Mouse (Mus musculus): ENCODE data around the gene Bsn. TPM values are rescaled to one million over a fixed set of nuclear protein-coding genes. Genes with fewer than 3 reads are reported as not detected.

Bsn gene
- total RNA-seq, 2 experiments from 2014 or later: 216 to 234 TPM

DNA sequence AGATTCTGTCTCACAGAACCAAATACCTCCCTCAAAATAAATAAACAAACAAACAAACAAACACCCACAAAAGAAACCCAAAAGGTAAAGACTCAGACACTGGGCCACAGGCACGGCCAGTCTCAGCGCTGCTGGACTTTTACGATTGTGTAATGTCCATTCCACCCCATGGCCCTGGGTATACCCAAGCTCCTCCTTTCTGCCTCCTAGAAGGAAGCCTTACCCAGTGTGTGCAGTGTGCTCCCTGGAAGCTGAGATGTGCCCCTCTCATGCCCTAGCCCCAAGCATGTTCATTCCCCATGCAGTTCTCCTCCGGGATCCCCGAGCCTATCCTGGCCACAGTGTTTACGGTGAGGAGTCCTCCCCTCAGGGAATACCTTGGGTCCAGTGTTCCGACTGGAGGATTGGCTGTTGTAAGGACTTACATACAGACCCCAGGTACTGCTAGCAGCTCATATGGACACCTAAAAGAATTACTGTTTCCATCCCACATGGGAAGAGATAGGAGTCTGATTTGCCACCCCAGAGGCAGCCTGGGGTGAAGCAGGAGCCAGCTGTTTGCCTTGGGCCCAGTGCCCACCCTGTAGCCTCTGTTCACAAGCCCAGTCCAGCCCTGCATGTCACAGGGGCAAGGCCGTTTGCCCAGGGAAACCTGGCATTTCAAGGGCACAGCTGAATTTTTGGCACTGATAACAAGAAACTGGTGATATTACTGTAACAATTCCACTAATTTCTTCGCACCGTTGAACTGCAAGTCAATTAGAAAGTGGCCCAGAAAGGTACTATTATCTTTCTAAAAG lies 68.8 kb downstream of the Bsn start:
- no peak for DNase-seq

DNA sequence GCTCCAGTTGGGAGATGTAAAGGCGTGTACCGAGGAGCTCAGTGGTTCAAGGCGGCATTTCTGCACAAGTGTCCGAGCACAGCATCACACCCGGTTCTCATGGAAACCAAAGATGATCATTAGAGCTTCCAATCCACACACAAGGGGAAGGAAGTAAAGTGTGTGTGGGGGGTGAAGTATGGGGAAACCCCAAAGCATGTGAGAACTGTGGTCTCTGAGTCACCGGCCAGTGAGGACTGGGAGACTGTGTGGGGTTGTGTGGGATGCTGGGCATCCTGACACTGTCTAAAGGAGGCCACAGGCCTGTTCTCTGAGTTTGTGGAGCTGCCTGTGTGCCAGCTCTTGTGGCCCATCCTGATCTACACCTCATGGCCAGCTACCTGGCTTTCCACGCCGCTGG lies 69.5 kb downstream of the Bsn start:
- no peak for DNase-seq

DNA sequence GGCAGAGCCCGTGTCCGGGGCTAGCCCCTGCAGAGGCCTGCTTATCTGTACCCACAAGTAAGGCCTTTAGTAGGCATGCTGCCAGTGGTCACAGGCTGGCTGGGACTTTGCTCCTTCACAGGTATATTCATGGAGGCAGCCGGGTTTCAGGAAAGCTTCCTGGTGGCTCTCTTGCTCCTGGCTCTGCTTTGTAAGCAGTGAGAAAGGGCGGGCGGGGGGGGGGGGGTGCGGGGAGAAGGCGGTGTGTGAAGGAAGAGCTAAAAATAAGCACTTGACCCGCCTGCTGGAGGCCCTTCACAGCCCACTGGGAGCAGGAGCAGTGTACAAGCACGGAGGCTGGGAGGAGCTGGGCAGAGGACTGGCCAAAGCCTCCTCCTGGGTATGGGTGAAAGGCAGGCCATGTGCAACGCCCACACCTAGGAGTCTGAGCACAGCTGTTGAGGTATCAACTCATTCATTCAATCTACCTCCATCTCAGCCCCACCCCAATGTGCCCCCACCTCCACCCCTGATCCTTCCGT lies 70.2 kb downstream of the Bsn start:
- no peak for DNase-seq

DNA sequence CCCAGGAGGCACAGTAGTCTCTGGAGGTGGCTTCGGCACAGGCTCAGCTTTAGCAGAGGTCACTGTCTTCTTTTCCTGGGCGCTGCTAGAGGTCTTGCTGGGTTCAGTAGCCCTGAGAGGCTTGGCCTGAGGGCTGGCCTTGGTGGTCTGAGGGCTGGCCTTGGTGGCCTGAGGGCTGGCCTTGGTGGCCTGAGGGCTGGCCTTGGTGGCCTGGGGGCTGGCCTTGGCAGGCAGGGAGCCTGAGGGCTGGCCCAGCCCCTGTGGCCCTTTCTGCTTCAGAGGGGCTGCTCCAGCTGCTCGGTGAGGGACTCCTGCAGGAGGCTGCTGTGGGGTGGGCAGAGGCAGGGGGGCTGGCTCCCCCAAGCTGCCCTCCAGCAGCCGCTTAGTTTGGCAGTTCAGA lies 73.0 kb downstream of the Bsn start:
- DNase-seq: no peak

DNA sequence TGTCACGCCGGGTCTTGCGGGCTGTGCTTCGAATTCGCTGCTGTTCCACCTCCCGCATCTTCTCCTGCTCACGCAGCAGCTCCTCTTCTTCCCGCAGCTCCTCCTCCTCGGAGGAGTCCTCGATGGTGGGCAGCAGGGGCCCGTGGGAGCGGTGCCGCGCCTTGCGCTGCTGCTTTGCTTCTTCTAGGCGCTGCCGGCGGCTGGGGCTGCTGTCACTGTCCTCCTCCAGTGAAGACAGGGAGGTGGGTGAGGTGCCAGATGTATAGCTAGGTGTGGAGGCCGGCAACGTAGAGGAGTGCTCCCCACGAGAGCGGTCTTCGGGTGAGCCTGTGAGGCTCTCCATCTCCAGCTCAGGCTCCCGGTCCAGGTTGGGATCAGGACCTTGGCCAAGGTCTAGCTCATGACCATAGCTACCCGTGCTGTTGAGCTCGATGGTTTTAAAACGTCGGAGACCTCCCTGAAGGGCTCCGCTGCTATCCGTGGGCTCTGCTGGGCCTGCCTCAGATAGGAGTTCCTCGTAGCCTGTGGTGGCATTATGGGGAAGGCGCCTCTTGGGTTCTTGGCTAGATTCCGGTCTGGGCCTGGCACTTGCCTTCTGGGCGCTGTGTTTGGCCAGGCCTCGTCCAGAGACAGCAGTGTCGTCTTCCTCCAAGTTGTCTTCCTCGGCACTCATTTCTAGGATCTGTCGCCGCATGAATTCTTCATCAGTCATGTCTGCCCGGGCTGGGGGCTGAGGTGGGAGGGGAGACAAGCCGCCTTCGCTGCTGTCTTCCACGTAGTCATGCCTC lies 74.7 kb downstream of the Bsn start:
- DNase-seq: no peak

DNA sequence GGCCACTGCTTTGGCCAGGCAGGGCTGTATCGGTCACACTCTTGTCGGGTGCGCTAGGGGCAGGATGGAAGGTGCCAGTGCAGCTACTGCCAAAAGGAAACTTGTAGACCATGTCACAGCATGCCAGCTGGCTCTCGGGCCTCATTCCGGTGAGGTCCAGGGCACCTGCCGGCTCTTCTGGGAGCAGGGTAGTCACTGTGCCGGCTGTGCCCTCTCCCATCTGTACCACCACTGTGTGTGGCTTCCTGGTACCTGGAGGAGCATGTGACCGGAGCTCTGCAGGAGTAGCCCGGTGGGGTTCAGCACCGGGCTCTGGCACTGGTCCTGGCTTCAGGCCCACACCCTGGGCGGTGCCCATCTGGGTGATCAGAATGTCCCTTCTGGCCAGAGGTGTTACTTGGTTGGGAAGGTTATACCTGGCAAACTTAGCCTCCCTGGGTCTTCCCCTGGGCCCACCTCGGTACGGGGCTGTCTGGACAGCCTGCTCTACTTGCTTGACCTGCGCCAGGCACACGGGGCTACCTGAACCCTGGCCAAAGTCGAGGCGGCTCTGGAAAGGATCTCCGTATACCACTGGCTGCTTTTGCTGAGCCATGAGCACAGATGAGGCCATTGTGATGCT lies 77.4 kb downstream of the Bsn start:
- no peak for DNase-seq

DNA sequence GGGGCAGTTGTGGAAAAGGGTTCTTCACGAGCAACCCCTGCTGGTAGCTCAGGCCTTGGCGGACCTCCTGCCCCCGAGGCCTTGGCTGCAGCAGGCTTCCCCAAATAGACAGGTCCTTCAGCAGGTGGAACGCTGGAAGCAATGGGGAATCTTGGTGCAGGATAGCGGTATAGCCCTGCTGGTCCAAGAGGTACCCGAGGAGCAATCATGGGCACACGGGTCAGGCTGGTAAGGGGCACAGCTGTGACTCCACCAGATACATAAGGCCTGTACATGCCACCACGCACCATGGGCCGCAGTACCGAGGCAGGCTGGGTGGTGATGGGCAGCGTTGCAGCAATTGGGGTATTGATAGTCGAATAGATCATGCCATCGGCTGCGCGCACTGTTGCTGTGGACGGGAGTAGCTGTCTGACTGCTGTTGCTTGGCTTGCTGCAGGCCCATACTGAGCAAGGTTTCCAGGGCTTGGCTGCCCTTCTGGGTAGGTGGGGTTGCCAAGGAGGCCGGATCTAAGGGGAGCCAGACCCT lies 78.5 kb downstream of the Bsn start:
- DNase-seq: no peak

DNA sequence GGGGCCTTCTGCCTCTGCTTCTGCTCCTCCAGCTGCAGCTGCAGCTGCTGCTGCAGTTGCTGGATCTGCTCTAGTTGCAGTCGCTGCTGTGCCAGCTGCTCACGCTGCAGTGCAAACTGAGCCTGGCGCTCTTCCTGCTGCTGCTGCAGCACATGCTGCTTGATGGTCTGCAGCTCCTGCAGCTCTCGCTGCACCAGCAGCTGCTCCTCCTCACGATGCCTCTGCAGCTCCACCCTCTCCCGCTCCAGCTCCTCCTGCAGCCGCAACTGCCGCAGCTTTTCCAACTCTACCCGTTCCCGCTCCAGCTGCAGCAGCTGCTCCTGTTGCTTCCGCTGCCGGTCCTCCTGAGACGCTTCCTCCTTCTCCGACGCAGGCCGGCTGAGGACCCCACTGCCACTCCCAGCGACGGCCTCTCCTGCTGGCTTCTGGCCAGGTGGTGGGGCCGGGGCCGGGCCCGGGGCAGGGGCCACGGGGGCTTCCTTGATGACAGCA lies 79.0 kb downstream of the Bsn start:
- no peak for DNase-seq

DNA sequence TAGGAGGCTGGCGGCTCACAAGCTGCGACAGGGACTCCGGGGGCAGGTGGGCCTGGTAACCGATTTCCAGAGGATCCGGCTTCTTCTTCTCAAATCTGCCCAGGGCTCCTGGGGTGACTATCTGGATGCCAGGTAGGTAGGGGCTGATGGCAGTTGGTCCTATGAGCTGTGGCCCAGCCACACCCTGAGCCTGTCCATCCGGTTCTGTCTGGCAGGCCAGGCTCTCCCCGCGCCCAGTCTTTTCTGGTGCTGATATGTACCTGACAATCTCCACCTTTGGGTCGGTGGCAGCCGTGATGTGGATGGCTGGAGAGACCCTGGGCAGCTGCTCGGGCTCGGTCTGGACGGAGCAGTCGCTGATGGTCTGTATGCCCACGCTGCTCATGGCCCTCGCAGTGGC lies 80.0 kb downstream of the Bsn start:
- no peak for DNase-seq

DNA sequence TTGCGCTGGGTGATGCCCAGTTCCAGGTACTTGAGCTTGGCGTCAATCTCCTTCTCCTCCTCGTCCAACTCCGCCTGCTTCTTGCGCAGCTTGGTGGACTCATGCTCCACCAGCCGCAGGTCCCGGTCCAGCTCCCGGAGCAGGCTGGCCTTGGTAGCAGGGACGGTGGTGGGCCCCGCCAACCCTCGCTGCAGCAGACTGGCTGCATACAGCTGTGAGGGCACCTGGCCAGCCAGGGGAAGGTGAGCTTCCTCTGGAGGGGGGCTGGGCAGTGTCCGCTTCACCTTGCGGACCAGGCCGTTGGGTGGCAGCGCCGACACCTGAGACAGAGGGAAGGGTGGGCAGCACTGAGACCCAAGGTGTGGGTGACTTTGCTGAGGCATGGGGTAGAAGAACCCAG lies 82.3 kb downstream of the Bsn start:
- no peak for DNase-seq

DNA sequence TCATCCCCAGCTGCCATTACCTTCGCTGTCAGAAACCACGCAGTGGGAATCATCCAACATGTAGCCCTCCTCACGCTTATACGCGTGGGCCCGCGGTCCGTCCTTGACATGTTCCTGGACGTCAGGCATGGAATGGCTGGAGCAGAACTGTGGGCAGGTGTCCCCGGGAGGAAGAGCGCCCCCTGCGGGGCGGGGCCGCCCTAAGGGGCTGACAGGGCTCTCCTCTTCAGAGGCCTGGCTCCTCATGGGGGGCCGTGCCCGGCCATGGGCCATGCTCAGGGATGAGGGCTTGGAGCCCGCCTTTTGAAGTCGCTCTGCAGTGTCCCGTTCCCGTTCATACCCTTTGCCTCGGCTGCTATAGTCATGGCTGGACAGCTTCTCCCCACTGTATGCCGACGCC lies 84.1 kb downstream of the Bsn start:
- DNase-seq: no peak

DNA sequence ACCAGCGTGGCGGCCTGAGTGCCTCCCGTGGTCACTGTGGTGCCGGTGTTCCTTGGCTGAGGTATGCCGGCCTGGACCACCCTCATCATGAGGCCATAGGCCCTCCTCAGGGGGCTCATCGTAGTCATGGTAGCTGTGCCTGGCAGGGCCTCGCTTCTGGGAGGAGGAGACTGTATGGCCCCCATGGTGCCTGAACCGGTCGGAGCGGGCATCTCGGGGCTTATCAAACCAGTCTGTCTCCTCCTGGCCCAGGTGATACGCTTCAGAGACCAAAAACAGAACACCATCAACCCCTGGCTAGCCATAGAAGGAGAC lies 84.7 kb downstream of the Bsn start:
- no peak for DNase-seq

DNA sequence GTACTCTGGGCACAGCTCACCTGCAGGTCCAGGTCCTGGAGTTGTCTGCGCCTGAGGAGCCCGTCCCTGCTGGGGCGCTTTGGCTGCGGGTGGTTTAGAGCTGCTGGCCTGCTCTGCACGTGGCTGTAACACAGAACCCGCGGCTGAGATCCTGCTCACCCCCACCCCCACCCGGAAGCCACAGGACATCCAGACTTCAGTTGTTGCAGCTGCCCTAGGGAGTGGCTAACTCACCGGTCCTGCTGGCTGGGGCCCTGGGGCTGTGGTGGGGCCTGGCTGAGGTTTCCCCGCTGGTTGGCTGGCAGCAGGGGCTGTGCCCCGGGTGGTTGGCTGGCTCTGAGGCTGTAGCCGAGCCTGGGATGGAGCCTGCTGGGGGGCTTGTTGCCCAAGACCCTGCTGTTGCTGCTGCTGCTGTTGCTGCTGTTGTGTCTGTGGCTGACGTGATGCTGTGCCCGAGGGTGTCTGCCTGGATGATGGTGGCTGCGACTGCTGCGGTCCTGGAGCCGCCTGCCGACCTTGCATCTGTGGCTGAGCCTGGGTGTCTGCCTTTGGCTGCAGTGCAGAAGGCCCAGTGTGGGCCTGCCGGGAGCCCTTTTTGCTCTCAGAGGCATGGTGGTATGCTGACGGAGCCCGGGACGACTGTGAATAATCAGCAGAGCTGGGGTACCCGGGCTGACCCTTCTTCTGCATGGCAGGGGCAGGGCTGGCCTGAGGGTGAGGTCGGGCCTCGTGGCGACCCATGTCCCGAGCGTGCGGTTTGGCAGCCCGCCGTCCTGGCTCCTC lies 85.2 kb downstream of the Bsn start:
- no peak for DNase-seq

DNA sequence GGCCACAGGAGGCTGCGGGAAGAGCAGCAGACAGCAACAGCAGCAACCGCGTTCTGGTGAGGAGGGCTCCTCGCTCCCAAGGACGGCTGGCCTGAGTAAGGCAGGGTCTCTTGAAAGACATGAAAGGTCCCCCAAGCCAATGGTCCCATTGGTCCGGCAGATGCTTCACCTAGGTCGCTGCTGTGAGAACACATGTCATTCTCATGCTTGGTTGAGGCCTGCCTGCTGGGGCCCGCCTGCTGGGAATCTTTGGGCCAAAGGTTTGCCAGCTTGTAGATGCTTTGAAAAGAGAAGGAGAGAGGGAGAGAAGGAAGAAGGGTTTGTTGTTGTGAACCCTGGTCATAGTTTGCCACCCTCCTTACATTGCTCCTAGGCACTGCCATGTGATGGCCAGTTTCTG lies 90.6 kb downstream of the Bsn start:
- DNase-seq: no peak

DNA sequence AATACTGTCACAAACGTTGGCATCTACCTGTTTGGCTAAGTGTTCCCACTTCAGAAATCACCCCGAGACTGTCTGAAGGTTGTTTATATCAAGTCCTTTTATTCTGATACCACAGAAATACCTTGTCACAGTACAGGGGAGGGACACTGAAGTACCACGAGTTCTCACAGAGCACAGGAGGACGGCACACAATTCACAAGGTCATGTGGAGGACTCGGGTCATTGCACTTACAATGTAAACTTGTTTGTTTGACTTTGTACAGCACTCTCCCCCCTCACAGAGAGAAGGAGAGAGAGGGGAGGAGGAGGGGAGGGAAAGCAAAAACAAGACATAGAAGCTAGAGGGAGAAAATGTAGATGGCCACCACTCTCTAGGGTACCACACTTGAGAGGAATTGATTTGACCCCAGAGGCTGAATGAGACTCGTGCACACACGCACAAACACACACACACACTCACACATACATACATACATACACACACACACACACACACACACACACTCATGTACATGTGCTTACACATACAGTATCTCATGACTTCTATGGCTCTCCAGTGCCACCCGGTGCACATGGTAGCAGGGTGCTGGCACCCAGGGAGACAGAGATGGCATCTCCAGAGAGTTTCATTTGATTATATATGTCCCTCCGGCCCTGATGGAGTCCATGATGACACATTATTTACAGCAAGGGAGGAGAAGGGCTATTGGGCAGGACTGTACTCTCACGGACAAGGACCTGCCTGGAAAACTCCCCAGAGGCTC lies 94.1 kb downstream of the Bsn start:
- no peak for DNase-seq

DNA sequence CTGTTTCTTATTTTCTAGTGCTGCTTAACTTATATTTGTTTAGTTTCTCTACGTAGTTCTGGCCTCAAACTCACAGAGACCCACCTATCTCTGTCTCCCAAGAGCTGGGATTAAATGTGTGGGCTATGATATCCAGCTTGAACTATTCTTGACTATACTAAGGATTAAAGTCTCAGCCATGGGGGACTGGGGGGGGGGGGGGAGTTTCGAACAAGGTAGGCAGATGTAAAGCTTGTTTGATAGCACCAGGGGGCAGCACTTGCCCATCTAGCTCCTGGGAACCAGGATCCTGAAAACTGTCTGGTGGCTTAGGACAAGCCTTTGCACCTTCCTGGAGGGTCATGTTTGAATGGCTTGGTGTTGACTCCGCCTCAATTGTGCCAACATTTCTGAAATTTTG lies 94.7 kb downstream of the Bsn start:
- DNase-seq: no peak

DNA sequence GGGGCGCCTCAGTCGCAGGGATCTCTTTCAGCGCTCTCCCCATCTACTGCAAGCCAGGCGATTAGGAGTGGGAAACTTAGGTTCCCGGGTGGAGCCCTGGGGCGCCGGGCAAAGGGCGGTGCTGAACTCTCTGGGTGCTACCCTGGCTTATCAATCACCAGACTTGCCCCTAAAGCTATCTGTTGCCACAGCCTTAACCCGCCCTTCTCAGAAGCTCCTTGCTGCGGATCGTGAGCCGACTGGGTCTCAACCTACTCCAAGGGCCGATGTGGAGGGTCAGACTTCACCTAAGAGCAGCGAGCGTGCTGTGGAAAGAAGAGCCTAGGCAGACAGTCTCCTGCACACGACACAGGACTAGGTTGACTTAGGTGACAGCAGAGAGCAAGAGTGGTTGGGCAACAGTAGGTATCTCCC lies 95.2 kb downstream of the Bsn start:
- DNase-seq: no peak

DNA sequence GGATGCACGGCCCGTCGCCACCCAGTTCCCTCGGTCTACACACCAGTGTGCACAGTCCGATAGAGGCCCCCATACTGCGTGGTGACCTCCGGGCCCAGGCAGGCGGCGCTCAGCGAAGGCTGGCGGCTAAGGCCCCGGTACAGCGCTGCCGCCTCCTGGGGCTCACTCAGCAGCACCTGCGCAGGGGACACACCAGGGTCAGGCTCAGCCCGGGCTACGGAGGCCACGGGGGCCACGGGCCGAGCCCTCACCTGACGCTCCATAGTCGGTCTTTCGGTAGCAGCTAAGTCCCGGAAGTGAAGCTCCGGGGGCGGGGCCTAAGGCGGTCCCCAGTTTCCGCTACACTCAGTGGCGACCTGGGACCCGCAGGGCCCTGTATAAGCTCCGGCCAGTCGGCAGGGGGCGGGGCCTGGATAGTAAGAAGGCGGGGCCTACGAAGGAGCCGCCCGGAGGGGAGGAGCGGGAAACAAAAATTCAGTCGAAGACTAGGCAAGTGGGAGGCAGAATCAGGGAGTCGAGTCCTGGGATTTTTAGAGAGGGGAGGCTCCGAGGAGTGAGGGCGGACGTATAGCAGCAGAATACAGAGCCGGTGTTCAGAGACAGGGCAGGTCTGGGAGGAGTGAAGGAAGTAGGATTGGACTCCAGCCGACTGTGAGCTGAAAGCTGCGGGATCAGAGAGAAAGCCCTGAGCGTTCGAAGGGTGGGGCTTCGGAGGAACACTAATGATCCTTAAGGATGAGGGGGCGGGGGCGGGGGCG lies 95.8 kb downstream of the Bsn start, which contains the start of gene Apeh:
Gene Apeh, minus strand, starts transcription at position 423 of the 758 bp plus-strand sequence.
- peak; percentile 84 to 86 for DNase-seq

DNA sequence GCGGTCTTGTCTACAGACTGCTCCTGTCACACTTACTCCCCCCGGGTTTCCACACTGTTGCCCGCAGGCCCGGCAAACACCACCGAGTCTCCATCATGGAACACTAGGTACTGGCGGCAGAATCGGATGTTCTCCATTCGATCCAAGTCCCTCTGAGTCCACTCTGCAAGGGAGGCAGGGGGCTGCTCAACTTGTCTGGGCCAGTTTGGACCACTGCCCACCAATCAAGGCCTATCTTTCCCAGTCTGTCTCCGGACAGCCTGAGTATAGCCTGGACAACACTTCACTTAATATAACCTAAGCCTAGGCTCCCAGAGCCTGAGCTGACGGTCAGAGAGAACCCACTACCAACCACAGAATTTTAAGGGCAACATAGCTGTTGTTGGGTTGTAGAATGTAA lies 96.6 kb downstream of the Bsn start:
- no peak for DNase-seq

DNA sequence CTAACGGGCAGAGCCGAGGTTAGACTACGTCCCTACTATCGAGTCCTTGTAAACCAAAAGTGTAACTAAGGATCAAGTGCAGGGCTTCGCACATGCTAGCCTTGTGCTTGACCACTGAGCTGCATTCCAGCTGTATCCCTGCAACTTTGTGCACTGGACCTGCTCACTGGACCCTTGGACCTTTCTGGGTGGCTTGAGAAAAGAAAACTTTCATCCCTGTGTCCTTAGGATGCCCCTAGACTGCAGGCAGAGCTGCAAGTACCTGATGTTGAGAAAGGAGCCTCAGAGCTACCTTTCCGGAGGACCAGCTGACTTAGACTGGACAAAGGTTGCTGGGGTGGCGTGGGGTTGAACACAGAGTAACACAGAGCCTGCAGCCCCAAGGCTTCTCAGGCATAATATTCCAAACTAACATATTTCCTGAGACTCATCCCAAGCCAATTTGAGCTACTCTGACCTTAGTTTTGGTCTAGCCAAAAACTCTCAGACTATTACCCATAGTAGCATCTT lies 99.5 kb downstream of the Bsn start:
- DNase-seq: no peak

Measured in layer of hippocampus, postnatal 36 days (tissue).